Mouse (Mus musculus): Measurements from ENCODE around the gene Tprg. TPM values are rescaled to one million over a fixed set of nuclear protein-coding genes. Genes with fewer than 3 reads are reported as not detected.

The Tprg gene
- polyA plus RNA-seq, 1 experiment from 2014 or later, result 0.22 TPM

DNA sequence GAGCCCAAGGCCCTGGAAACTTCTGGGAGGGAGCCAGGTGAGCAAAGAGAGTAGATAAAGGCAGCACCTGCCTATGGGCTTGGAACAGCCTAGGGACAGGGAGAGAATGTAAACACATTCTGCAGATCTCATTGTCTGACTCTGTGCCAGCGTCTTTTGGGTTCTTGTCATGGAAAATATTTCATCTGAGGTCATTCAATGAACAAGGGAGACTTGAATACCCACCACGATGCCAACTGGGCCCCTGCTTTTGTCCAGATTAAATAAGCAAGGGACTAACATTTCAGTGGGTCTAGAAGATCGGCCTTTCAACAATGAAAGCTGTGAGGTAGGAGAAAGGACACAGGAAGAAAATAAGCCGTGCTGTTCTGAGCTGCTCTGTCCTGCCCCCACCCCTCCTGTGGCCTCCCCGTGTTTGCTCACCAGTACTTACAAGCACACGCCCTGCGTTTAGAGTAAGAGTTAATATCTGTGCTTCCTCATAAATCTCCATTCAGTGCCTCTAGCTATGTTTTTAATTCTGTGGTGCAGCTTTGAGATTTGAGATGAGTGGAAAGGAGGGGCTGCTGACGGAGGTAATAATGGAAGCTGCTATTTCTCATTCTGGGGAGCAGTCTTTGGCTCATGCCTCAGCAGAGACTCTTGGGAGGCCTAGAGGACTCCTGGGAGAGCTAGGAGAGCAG lies 120.7 kb downstream of the Tprg start:
- DNase-seq (ENCODE audit: low spot score), result peak; percentile 62
- peak; percentile 92 for ATAC-seq (replicated peaks; ENCODE audit: low FRiP score, low TSS enrichment, low read depth)
- no peak overlapping the region for H3K4me3 ChIP-seq (ENCODE audit: low read depth, low read length)
- H3K27ac ChIP-seq (ENCODE audit: low read depth), result peak overlapping the region; percentile 80
- no peaks in the 10 kb centered on the region for H3K27me3 ChIP-seq (replicated peaks; ENCODE audit: control insufficient read depth, insufficient read depth, low read length)
- no peak overlapping the region for H3K9ac ChIP-seq (ENCODE audit: low read length)
- WGBS, result 16% methylated on average over 8 of the region's 8 CpGs
- no peaks in the 10 kb centered on the region for H3K36me3 ChIP-seq (ENCODE audit: control insufficient read depth, insufficient read depth, low read length)
- peak overlapping the region; percentile 34 for H3K4me2 ChIP-seq (ENCODE audit: low read length)
- H3K4me1 ChIP-seq (replicated peaks; ENCODE audit: control insufficient read depth, insufficient read depth, low read length), result peaks cover 12% of the 10 kb centered on the region
- H3K9me3 ChIP-seq (ENCODE audit: control insufficient read depth, low read length), result no peaks in the 10 kb centered on the region

DNA sequence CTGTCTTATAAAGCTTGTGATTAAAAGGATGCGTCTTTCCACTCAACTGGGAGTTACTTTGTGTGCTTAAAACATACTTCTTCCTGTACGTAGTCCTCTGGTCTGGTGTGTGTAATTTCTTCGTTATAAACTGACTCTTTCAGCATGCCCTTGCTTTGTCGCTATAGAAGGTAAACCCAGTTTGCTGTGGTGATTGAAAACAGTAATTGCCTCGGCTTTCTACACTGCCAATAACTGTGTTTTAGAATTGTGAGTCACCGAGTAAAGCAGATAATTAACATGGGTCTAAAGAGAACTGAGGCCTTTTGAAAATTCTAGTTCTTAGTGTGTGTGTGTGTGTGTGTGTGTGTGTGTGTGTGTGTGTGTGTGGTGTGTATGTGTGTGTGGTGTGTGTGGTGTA lies 121.4 kb downstream of the Tprg start:
- H3K27ac ChIP-seq (ENCODE audit: low read depth), result peak overlapping the region; percentile 80
- H3K4me1 ChIP-seq (replicated peaks; ENCODE audit: control insufficient read depth, insufficient read depth, low read length), result peaks cover 12% of the 10 kb centered on the region
- 57% methylated on average over 6 of the region's 6 CpGs for WGBS
- H3K27me3 ChIP-seq (replicated peaks; ENCODE audit: control insufficient read depth, insufficient read depth, low read length), result no peaks in the 10 kb centered on the region
- no peak overlapping the region for H3K4me2 ChIP-seq (ENCODE audit: low read length)
- H3K4me3 ChIP-seq (ENCODE audit: low read depth, low read length), result no peak overlapping the region
- H3K9ac ChIP-seq (ENCODE audit: low read length), result no peak overlapping the region
- no peaks in the 10 kb centered on the region for H3K9me3 ChIP-seq (ENCODE audit: control insufficient read depth, low read length)
- DNase-seq (ENCODE audit: low spot score) (no peak), ATAC-seq (replicated peaks; ENCODE audit: low FRiP score, low TSS enrichment, low read depth) (no peak)
- H3K36me3 ChIP-seq (ENCODE audit: control insufficient read depth, insufficient read depth, low read length), result no peaks in the 10 kb centered on the region

DNA sequence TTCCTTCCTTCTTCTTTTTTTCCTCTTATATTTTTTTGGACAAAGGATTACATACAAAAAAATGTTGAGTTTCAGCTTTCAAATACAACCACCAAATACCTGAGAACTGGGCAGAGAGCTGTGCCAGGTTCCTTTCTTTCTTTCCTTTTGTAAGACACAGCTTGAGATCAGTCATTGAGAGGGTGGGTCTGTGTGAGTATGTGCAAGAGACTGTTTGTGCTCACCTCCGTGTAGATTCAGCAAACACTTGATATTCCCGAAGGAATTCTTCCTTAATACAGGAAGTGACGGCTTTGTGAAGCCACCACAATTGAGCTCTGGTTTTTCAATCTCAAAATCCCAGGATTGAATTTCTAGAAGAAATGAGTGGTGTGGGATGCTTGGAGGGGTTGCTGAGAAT lies 124.7 kb downstream of the Tprg start:
- DNase-seq (ENCODE audit: low spot score) (no peak), ATAC-seq (replicated peaks; ENCODE audit: low FRiP score, low TSS enrichment, low read depth) (no peak)
- Histone ChIP-seq H3K36me3 (ENCODE audit: control insufficient read depth, insufficient read depth, low read length) (no peaks in the 10 kb centered on the region), H3K4me1 (replicated peaks; ENCODE audit: control insufficient read depth, insufficient read depth, low read length) (peaks cover 12% of the 10 kb centered on the region), H3K9me3 (ENCODE audit: control insufficient read depth, low read length) (no peaks in the 10 kb centered on the region), H3K9ac (ENCODE audit: low read length) (no peak overlapping the region), H3K27me3 (replicated peaks; ENCODE audit: control insufficient read depth, insufficient read depth, low read length) (no peaks in the 10 kb centered on the region), H3K4me3 (ENCODE audit: low read depth, low read length) (no peak overlapping the region), H3K4me2 (ENCODE audit: low read length) (no peak overlapping the region), H3K27ac (ENCODE audit: low read depth) (no peak overlapping the region)
- WGBS, result 69% methylated on average over 3 of the region's 3 CpGs

DNA sequence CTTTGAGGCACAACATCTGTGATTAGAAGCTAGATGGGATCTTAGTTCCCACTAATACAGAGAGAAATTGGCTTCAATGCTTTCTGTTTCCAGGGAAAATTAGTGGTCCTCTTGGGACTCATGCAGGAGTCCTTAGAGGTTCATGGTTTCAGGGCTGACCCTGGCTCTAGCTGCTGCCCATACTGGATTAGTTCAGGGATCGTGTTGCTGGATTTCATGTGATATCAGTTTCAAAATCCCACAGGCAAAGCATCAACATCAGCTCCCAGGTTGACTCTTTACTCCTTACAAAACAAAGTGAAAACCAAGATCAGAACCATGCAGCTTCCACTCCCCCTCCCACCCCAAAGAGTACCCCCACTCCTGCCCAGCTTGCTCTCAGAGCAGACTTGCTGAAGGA lies 127.3 kb downstream of the Tprg start:
- H3K27me3 ChIP-seq (replicated peaks; ENCODE audit: control insufficient read depth, insufficient read depth, low read length), result no peaks in the 10 kb centered on the region
- ATAC-seq (replicated peaks; ENCODE audit: low FRiP score, low TSS enrichment, low read depth) (no peak), DNase-seq (ENCODE audit: low spot score) (no peak)
- no peak overlapping the region for H3K9ac ChIP-seq (ENCODE audit: low read length)
- no peaks in the 10 kb centered on the region for H3K36me3 ChIP-seq (ENCODE audit: control insufficient read depth, insufficient read depth, low read length)
- H3K4me3 ChIP-seq (ENCODE audit: low read depth, low read length), result no peak overlapping the region
- 0 out of 2 replicates have a peak, but pooled peaks cover 8% of the 10 kb centered on the region for H3K4me1 ChIP-seq (replicated peaks; ENCODE audit: control insufficient read depth, insufficient read depth, low read length)
- no peak overlapping the region for H3K27ac ChIP-seq (ENCODE audit: low read depth)
- no peaks in the 10 kb centered on the region for H3K9me3 ChIP-seq (ENCODE audit: control insufficient read depth, low read length)
- no peak overlapping the region for H3K4me2 ChIP-seq (ENCODE audit: low read length)
- WGBS, result 73% methylated on average over 1 of the region's 1 CpGs

DNA sequence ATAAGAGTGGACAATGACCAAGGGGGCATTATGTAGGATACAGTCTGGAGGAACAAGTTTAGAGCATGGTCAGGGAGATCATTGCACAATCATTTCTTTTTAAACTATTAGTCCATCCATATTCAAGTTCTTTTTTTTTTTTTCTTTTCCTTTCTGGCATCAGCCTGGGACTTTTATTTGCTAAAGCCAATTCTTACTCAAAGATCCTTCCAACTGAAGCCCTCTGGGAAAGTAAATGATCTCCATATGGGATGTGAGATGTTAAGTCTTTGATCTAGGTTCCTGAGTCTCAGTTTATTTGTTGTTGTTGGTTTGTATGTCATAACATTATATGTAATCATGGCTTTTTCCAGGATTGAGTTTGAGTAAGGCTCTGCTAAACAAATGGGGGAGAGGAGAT lies 128.6 kb downstream of the Tprg start:
- H3K4me2 ChIP-seq (ENCODE audit: low read length), result no peak overlapping the region
- H3K4me1 ChIP-seq (replicated peaks; ENCODE audit: control insufficient read depth, insufficient read depth, low read length), result 0 out of 2 replicates have a peak, but pooled peaks cover 8% of the 10 kb centered on the region
- H3K27ac ChIP-seq (ENCODE audit: low read depth), result no peak overlapping the region
- H3K36me3 ChIP-seq (ENCODE audit: control insufficient read depth, insufficient read depth, low read length), result no peaks in the 10 kb centered on the region
- DNase-seq (ENCODE audit: low spot score) (no peak), ATAC-seq (replicated peaks; ENCODE audit: low FRiP score, low TSS enrichment, low read depth) (no peak)
- no peak overlapping the region for H3K9ac ChIP-seq (ENCODE audit: low read length)
- H3K4me3 ChIP-seq (ENCODE audit: low read depth, low read length), result no peak overlapping the region
- no peaks in the 10 kb centered on the region for H3K9me3 ChIP-seq (ENCODE audit: control insufficient read depth, low read length)
- H3K27me3 ChIP-seq (replicated peaks; ENCODE audit: control insufficient read depth, insufficient read depth, low read length), result no peaks in the 10 kb centered on the region

DNA sequence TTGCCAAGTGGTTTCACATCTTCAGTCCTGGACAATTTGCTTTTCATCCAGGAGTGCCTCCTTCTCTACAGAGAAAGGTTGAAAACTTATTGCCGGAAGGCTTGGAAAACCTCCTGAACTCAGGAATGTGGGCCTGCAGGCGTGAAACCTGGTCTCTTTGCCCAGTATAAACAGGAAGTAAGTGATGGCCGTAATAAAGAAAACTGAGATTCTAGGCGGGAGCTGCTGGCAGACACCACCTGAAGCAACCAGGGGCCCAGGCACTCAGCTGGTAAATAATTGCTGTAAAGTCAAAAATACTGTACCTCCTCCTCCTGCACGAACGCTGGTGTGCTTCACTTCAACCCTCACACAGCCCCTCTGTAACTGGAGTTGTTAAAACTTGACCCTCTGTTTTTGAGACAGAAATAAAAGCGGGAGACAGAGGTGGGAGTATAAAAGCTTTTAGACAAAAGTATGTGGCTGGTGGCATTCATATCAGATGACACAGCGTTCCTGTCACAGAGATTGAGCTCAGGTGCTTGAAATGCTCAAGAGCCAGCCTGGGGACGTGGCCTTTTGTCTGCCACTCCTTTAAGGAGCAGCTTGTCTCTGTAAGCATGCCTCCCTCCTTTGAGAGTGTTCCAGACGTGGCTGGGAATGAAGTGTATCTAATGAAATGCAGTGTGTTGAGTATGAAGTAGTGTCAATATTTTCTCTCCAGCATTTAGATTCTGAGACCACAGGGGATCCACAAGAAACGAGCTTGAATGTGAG lies 131.4 kb downstream of the Tprg start:
- H3K9ac ChIP-seq (ENCODE audit: low read length), result no peak overlapping the region

DNA sequence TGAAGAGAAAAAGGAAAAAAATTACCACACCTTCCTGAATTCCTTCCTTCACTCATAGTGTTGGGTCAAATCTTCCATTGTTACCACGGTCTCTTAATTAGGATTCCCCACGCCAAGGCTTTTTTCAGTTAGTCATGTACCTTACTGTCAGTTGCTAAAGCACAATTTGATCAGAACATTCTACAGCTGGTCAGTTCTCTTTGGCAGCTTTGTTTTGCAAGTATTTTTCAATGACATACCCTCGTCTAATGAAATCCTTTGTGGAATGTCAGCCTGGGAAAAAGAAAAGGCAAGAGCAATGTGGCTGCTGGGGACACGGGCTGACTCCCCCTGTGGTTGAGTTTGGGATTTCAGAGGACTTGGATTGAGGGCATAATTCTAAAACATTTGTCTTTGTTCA lies 136.4 kb downstream of the Tprg start:
- H3K36me3 ChIP-seq (ENCODE audit: control insufficient read depth, insufficient read depth, low read length), result no peaks in the 10 kb centered on the region
- H3K4me3 ChIP-seq (ENCODE audit: low read depth, low read length), result no peak overlapping the region
- ATAC-seq (replicated peaks; ENCODE audit: low FRiP score, low TSS enrichment, low read depth) (no peak), DNase-seq (ENCODE audit: low spot score) (no peak)
- 0 out of 2 replicates have a peak, but pooled peaks cover 5% of the 10 kb centered on the region for H3K4me1 ChIP-seq (replicated peaks; ENCODE audit: control insufficient read depth, insufficient read depth, low read length)
- no peak overlapping the region for H3K27ac ChIP-seq (ENCODE audit: low read depth)
- 75% methylated on average over 4 of the region's 4 CpGs for whole genome bisulfite sequencing
- H3K9ac ChIP-seq (ENCODE audit: low read length), result no peak overlapping the region
- no peak overlapping the region for H3K4me2 ChIP-seq (ENCODE audit: low read length)
- H3K9me3 ChIP-seq (ENCODE audit: control insufficient read depth, low read length), result no peaks in the 10 kb centered on the region
- no peaks in the 10 kb centered on the region for H3K27me3 ChIP-seq (replicated peaks; ENCODE audit: control insufficient read depth, insufficient read depth, low read length)

More for the DNA sequence above, 131.4 kb downstream of the Tprg start:
- Histone ChIP-seq H3K4me2 (ENCODE audit: low read length) (no peak overlapping the region), H3K4me3 (ENCODE audit: low read depth, low read length) (no peak overlapping the region), H3K9me3 (ENCODE audit: control insufficient read depth, low read length) (no peaks in the 10 kb centered on the region), H3K36me3 (ENCODE audit: control insufficient read depth, insufficient read depth, low read length) (no peaks in the 10 kb centered on the region), H3K27ac (ENCODE audit: low read depth) (no peak overlapping the region), H3K27me3 (replicated peaks; ENCODE audit: control insufficient read depth, insufficient read depth, low read length) (no peaks in the 10 kb centered on the region), H3K4me1 (replicated peaks; ENCODE audit: control insufficient read depth, insufficient read depth, low read length) (0 out of 2 replicates have a peak, but pooled peaks cover 8% of the 10 kb centered on the region)
- 20% methylated on average over 11 of the region's 11 CpGs for WGBS
- no peak for ATAC-seq (replicated peaks; ENCODE audit: low FRiP score, low TSS enrichment, low read depth)
- no peak for DNase-seq (ENCODE audit: low spot score)

DNA sequence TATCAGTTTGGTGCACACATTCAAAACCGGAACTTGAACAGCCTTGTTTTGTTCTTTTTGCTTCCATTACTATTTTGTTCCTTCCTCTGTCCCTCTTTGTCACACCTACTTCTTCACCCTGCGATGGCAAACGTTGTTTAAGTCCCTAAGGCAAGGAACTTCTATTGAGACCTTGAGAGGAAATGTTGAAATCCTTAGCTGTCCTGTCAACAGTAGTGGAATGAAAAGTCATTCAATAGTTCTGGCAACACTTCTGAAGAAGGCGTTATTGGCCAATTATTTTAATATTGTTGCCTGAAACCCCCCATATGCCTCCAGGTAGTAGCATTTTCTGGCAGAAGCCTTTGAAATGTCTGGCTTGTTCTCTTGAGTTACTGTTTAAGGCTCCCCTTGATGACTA lies 137.4 kb downstream of the Tprg start:
- Histone ChIP-seq H3K4me3 (ENCODE audit: low read depth, low read length) (no peak overlapping the region), H3K9ac (ENCODE audit: low read length) (no peak overlapping the region), H3K27ac (ENCODE audit: low read depth) (no peak overlapping the region), H3K4me1 (replicated peaks; ENCODE audit: control insufficient read depth, insufficient read depth, low read length) (no peaks in the 10 kb centered on the region), H3K4me2 (ENCODE audit: low read length) (no peak overlapping the region), H3K36me3 (ENCODE audit: control insufficient read depth, insufficient read depth, low read length) (no peaks in the 10 kb centered on the region), H3K27me3 (replicated peaks; ENCODE audit: control insufficient read depth, insufficient read depth, low read length) (no peaks in the 10 kb centered on the region), H3K9me3 (ENCODE audit: control insufficient read depth, low read length) (no peaks in the 10 kb centered on the region)
- no peak for ATAC-seq (replicated peaks; ENCODE audit: low FRiP score, low TSS enrichment, low read depth)
- 88% methylated on average over 4 of the region's 4 CpGs for WGBS
- no peak for DNase-seq (ENCODE audit: low spot score)

DNA sequence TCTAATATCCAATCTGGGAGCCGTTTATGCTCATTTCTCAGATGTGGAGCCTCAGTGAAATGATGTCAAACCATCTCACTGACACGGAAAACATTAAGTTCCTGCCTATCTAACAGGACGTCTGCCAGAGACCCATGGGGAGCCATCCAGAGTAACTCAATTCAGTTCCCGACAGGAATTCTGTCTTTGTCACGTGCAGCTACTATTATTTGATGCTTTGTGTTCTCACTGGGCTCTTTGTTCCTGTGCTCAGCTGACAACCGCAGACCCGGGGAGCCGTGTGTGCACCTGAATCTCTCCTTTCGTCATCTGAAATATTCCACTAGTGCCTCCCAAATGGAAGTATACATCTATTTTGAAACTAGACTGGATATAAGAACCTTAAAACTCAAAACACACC lies 138.3 kb downstream of the Tprg start:
- ATAC-seq (replicated peaks; ENCODE audit: low FRiP score, low TSS enrichment, low read depth) (no peak), DNase-seq (ENCODE audit: low spot score) (no peak)
- Histone ChIP-seq H3K4me2 (ENCODE audit: low read length) (no peak overlapping the region), H3K4me3 (ENCODE audit: low read depth, low read length) (no peak overlapping the region), H3K4me1 (replicated peaks; ENCODE audit: control insufficient read depth, insufficient read depth, low read length) (no peaks in the 10 kb centered on the region), H3K36me3 (ENCODE audit: control insufficient read depth, insufficient read depth, low read length) (no peaks in the 10 kb centered on the region), H3K9me3 (ENCODE audit: control insufficient read depth, low read length) (no peaks in the 10 kb centered on the region), H3K9ac (ENCODE audit: low read length) (no peak overlapping the region), H3K27ac (ENCODE audit: low read depth) (no peak overlapping the region), H3K27me3 (replicated peaks; ENCODE audit: control insufficient read depth, insufficient read depth, low read length) (no peaks in the 10 kb centered on the region)
- 81% methylated on average over 9 of the region's 9 CpGs for WGBS

Measured in intestine, embryonic 14.5 days (tissue).